ENCODE assay signal across 11 mouse cellular contexts in the genomic region with DNA sequence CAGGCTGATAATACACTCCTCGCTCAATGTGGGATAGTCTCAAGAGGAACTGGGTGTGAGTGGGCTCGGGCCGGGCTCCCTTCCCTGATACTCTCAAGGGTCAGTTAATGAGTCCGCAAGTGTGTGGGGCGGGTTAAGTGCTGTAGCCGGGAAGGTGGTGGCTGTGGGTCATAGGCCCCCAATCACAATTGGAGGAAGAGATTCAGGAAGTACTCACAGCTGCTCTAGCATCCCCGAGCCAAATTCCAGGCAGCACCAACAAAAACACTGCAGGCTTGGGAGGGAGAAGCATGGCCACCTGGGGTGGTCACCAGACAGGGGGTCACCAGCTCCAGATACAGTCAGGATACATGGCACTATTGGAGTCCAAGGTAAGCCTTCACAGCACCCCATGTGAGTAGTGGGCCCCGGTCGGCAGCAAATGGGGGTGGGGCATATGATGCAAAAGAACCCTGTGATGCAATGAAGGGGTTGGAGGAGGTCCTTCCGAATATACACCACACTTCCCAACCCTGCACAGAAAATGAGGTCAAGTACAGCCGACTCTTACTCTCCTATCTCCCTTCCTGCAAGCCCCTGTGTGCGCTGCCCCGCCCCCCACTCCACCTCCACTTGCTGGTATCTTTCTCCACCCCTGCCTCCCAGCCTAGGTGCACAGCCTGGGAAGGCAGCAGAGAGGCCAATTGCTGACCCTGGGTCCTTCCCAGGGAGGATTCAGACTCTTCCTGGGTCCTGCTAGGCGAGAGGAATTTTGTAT. TPM values are rescaled to one million over a fixed set of nuclear protein-coding genes. Genes with fewer than 3 reads are reported as not detected.
DNase-seq lines count a peak whose midpoint lies in the region; ATAC-seq lines count a peak whose summit lies in the region.
"Had no signal": no experiment of that assay in that cellular context is flagged by ENCODE, and none has a peak within 500 bp of the region (broad histone marks: within the 10 kb centered on the region; RNA-seq: fewer than 3 reads in every experiment).

A gene (plus strand): TSS at position 241 of the 757 bp plus-strand sequence.

- H3K27me3 ChIP-seq in embryonic facial prominence, embryonic 15.5 days, result no peaks in the 10 kb centered on the region
- H3K27me3 ChIP-seq in heart, embryonic 11.5 days (ENCODE audit: control insufficient read depth, insufficient read depth, low read length), result no peaks in the 10 kb centered on the region
- H3K27me3 ChIP-seq in hindbrain, embryonic 10.5 days (ENCODE audit: insufficient read depth, poor library complexity, severe bottlenecking), result no peaks in the 10 kb centered on the region
- H3K27me3 ChIP-seq: midbrain, embryonic 12.5 days had no signal

- 64% methylated on average over 14 of the region's 14 CpGs for WGBS in embryonic facial prominence, embryonic 15.5 days
- 31% methylated on average over 14 of the region's 14 CpGs for WGBS in heart, embryonic 11.5 days (ENCODE audit: insufficient replicate concordance)
- WGBS in hindbrain, embryonic 10.5 days, result 68% methylated on average over 14 of the region's 14 CpGs

- no peaks in the 10 kb centered on the region for H3K9me3 ChIP-seq in embryonic facial prominence, embryonic 15.5 days (replicated peaks)
- no peaks in the 10 kb centered on the region for H3K9me3 ChIP-seq in heart, embryonic 11.5 days (replicated peaks; ENCODE audit: control insufficient read depth, low read length)
- no peaks in the 10 kb centered on the region for H3K9me3 ChIP-seq in hindbrain, embryonic 10.5 days
- H3K9me3 ChIP-seq: forebrain, embryonic 10.5 days; midbrain, embryonic 12.5 days had no signal

- H3K27ac ChIP-seq in embryonic facial prominence, embryonic 15.5 days (replicated peaks), result peak within 1 kb of the TSS; percentile 22; the same call in 1 of the 2 replicates
- H3K27ac ChIP-seq in heart, embryonic 11.5 days (ENCODE audit: low read depth, low read length), result peak within 1 kb of the TSS; percentile 80
- H3K27ac ChIP-seq in hindbrain, embryonic 10.5 days, result no peak within 1 kb of the TSS
- H3K27ac ChIP-seq: forebrain, embryonic 10.5 days; midbrain, embryonic 12.5 days had no signal

- no peaks in the 10 kb centered on the region for H3K36me3 ChIP-seq in embryonic facial prominence, embryonic 15.5 days
- no peaks in the 10 kb centered on the region for H3K36me3 ChIP-seq in heart, embryonic 11.5 days (ENCODE audit: control insufficient read depth, insufficient read depth, low read length)
- no peaks in the 10 kb centered on the region for H3K36me3 ChIP-seq in hindbrain, embryonic 10.5 days
- H3K36me3 ChIP-seq: forebrain, embryonic 10.5 days; midbrain, embryonic 12.5 days had no signal

- DNase-seq in kidney, postnatal 14 days, result peak; percentile 75
- peak; percentile 72 for DNase-seq in lung, postnatal 14 days
- DNase-seq in spleen, adult 18-20 months, result no peak
- no peak for DNase-seq in cerebellum, adult 11 months
- DNase-seq in hindbrain, embryonic 10.5 days (ENCODE audit: low spot score), result no peak
- DNase-seq: thymus, postnatal 25 days had no signal

- no peak within 1 kb of the TSS for H3K9ac ChIP-seq in embryonic facial prominence, embryonic 15.5 days
- H3K9ac ChIP-seq in heart, embryonic 11.5 days (ENCODE audit: low read depth, low read length), result 0 out of 2 replicates have a peak within 1 kb of the TSS, but pooled peaks have one; percentile 56
- H3K9ac ChIP-seq: midbrain, embryonic 12.5 days had no signal

- no peak within 1 kb of the TSS for H3K4me3 ChIP-seq in embryonic facial prominence, embryonic 15.5 days (replicated peaks)
- no peak within 1 kb of the TSS for H3K4me3 ChIP-seq in heart, embryonic 11.5 days (ENCODE audit: low read depth, low read length)
- H3K4me3 ChIP-seq in hindbrain, embryonic 10.5 days, result no peak within 1 kb of the TSS
- H3K4me3 ChIP-seq: forebrain, embryonic 10.5 days; midbrain, embryonic 12.5 days had no signal

- no peak within 1 kb of the TSS for H3K4me2 ChIP-seq in embryonic facial prominence, embryonic 15.5 days (replicated peaks)
- peak within 1 kb of the TSS; percentile 34 for H3K4me2 ChIP-seq in heart, embryonic 11.5 days
- H3K4me2 ChIP-seq: midbrain, embryonic 12.5 days had no signal

- H3K4me1 ChIP-seq in embryonic facial prominence, embryonic 15.5 days, result peaks cover 37% of the 10 kb centered on the region
- H3K4me1 ChIP-seq in heart, embryonic 11.5 days (ENCODE audit: control insufficient read depth, insufficient read depth, low read length), result peaks cover 48% of the 10 kb centered on the region
- peaks cover 28% of the 10 kb centered on the region for H3K4me1 ChIP-seq in hindbrain, embryonic 10.5 days (replicated peaks)
- H3K4me1 ChIP-seq: midbrain, embryonic 12.5 days had no signal

- ATAC-seq in embryonic facial prominence, embryonic 15.5 days (ENCODE audit: insufficient number of reproducible peaks, low FRiP score, low TSS enrichment, low read depth), result no peak
- no peak for ATAC-seq in heart, embryonic 11.5 days (replicated peaks; ENCODE audit: insufficient number of reproducible peaks, low FRiP score, low TSS enrichment)
- no peak for ATAC-seq in megakaryocyte, adult 5-6 weeks (ENCODE audit: poor library complexity, severe bottlenecking)

RNA-seq across cellular contexts. Expression of the gene that starts here (rescaled TPM):
- 0.09 and 0.31 TPM in 2 replicates for polyA plus RNA-seq in embryonic facial prominence, embryonic 15.5 days (2015; fragmentation: Nextera tagmentation; extraction: Ambion mirVana)
- 0.16 and 0.24 TPM in 2 replicates for polyA plus RNA-seq in heart, embryonic 11.5 days (2014; fragmentation: Nextera tagmentation; extraction: Ambion mirVana)
- not detected in 2 replicates for total RNA-seq in megakaryocyte, adult 5-6 weeks (2015)
- total RNA-seq in megakaryocyte, adult 5-6 weeks (2017), result not detected in 2 replicates
- polyA plus RNA-seq in hindbrain, embryonic 10.5 days (2016; fragmentation: Nextera tagmentation; extraction: Ambion mirVana), result not detected in 2 replicates
- polyA plus RNA-seq: forebrain, embryonic 10.5 days; midbrain, embryonic 12.5 days had no signal

Comparison
In these comparisons a context has a peak if more than half of its experiments do, and no peak if none do; other contexts are left out.
1. DNase-seq: peak in kidney, postnatal 14 days (single experiment) and lung, postnatal 14 days (single experiment); none in spleen, adult 18-20 months (0 of 2), cerebellum, adult 11 months (single experiment) and hindbrain, embryonic 10.5 days (single experiment).